Mouse (Mus musculus) ES-Bruce4 (cell line): ENCODE results near the gene Ccdc92b.

Experiments
- CTCF ChIP-seq: IDR thresholded peaks from one replicate; pipeline ENCODE4 v1.8.1; 2011; ENCODE audit warnings: low read depth, low read length
- EP300 ChIP-seq: IDR thresholded peaks from 2 replicates; pipeline ENCODE4 v1.6.1; 2011; ENCODE audit warnings: low read depth, low read length; ENCODE audit not compliant: insufficient read depth
- POLR2A ChIP-seq: IDR thresholded peaks from one replicate; pipeline ENCODE4 v1.8.1; 2011; ENCODE audit warnings: low read length; ENCODE audit not compliant: insufficient read depth

DNA sequence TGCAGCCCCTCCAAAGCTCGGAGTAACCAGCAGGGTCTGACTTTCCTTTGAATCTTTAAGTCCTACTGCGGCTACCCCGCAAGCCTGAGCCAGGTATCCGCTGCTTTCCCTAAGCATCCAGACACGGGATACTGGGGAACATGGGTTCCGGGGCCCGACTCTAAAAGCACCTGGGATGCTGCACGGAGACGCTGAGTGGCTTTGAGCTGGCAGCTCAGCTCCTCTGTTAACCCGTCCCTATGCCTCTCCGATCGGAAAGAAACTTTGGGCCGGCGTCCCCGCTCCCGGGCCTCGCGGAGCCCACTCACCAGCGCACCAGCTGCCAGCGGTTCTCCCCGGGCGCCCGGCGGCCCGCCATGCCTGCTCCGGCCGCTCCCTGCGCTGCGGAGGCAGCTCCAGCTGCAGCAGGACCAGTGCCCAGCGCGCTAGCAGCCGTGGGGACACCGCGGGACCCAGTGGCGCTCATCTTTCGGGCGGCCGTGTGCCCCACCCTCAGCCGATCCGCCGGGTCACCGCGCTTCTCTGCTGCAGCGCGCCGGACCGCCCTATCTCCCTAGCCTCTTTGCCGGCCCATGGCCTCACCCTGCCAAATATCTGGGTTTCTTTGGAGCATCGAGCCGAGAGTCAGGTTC, 8.7 kb upstream of the Ccdc92b start, which contains the start of gene Rap1gap2:
- TF ChIP-seq CTCF (no peak), POLR2A (no peak), EP300 (no peak)
